Comparison of ENCODE assay signal across 10 mouse cellular contexts in the genomic region with DNA sequence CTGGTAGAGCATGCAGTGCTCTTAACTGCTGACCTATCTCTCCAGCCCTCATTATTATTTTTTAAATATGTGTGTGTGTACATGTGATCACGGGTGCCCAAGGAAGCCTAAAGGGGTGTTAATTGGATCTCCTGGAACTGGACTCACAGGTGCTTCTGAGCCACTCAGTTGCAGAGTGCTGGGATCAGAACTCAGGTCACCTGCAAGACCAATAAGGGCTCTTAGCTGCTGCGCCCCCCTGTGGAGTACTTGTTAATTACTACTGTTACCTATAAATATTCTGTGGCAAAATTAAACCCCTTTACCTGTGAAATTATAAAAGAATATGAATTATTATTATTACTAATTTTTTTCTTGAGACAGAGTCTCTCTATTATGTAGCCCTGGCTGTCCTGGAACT. TPM values are rescaled to one million over a fixed set of nuclear protein-coding genes. Genes with fewer than 3 reads are reported as not detected.
DNase-seq lines count a peak whose midpoint lies in the region; ATAC-seq and TF ChIP-seq lines count a peak whose summit lies in the region.
"Had no signal": no experiment of that assay in that cellular context is flagged by ENCODE, and none has a peak within 500 bp of the region (broad histone marks: within the 10 kb centered on the region; RNA-seq: fewer than 3 reads in every experiment).

No protein-coding gene starts in this region.

- H3K36me3 ChIP-seq in lung, embryonic 14.5 days (ENCODE audit: insufficient read depth): peaks cover 8% of the 10 kb centered on the region; the same call in 1 of the 2 replicates

- peak; percentile 45 for DNase-seq in gastrocnemius, adult 18-20 months (ENCODE audit: low spot score)
- no peak for DNase-seq in gastrocnemius, adult 8-10 months (ENCODE audit: low spot score in 2 of 2)
- peak; percentile 26 for DNase-seq in urinary bladder, postnatal 25 days (ENCODE audit: low spot score)
- DNase-seq in urinary bladder, postnatal 36 days (ENCODE audit: low spot score in 2 of 2): no peak
- peak; percentile 45 for DNase-seq in lung, embryonic 14.5 days
- DNase-seq in layer of hippocampus, adult 9-10 months (ENCODE audit: low spot score): no peak
- no peak for DNase-seq in gastrocnemius, postnatal 14 days
- DNase-seq in adrenal gland, adult 18-20 months (ENCODE audit: low spot score in 2 of 2): no peak
- DNase-seq: cerebellum, adult 11-12 months; heart, postnatal 36 days had no signal

- no peaks in the 10 kb centered on the region for H3K9me3 ChIP-seq in lung, embryonic 14.5 days (ENCODE audit: low read depth, low read length)

- no peaks in the 10 kb centered on the region for H3K27me3 ChIP-seq in lung, embryonic 14.5 days (ENCODE audit: insufficient read depth, low read length)

- intact Hi-C loops in gastrocnemius, postnatal 14 days (cut with DNase I; ENCODE audit: low total_unique reads): no loop called here

- no peaks in the 10 kb centered on the region for H3K4me1 ChIP-seq in lung, embryonic 14.5 days (ENCODE audit: insufficient read depth)

- no peak overlapping the region for H3K9ac ChIP-seq in lung, embryonic 14.5 days

- ATAC-seq in lung, embryonic 14.5 days (ENCODE audit: insufficient read depth): no peak

- H3K4me2 ChIP-seq in lung, embryonic 14.5 days: no peak overlapping the region

- WGBS in lung, embryonic 14.5 days: 52% methylated on average over 2 of the region's 2 CpGs

- no peak overlapping the region for H3K4me3 ChIP-seq in lung, embryonic 14.5 days (ENCODE audit: low read depth, low read length)

- TF ChIP-seq CTCF in lung, embryonic 14.5 days (IDR thresholded peaks at IDR 0.05; ENCODE audit: low read depth): peak; percentile 37; the same call in 1 of the 2 replicates

- no peak overlapping the region for H3K27ac ChIP-seq in lung, embryonic 14.5 days (ENCODE audit: low read depth)

RNA-seq across cellular contexts. Expression of gene Anapc16, which starts 2.3 kb away (rescaled TPM):
- total RNA-seq in gastrocnemius, adult 18-20 months (2021): 10 to 100 TPM; 43.7 to 43.9 TPM
- total RNA-seq in gastrocnemius, adult 8-10 months (2022): 10 to 100 TPM; 39.3 to 51.5 (median 43.3) TPM
- 108 and 109 TPM in 2 replicates for polyA plus RNA-seq in lung, embryonic 14.5 days (2014; fragmentation: Nextera tagmentation; extraction: Ambion mirVana)
- total RNA-seq in gastrocnemius, postnatal 14 days (2021): 10 to 100 TPM; 35.6 to 47.3 TPM
- 10 to 100 TPM; 54.7 to 85.8 TPM for total RNA-seq in adrenal gland, adult 18-20 months (2021)

RNA-seq across cellular contexts. Expression of gene Ascc1, which starts 2.7 kb away (rescaled TPM):
- 10 to 100 TPM; 14.2 to 15.3 TPM for total RNA-seq in gastrocnemius, adult 18-20 months (2021)
- total RNA-seq in gastrocnemius, adult 8-10 months (2022): 10 to 100 TPM; 13.9 to 18.9 (median 14.3) TPM
- polyA plus RNA-seq in lung, embryonic 14.5 days (2014; fragmentation: Nextera tagmentation; extraction: Ambion mirVana): 34.7 and 35.3 TPM in 2 replicates
- total RNA-seq in gastrocnemius, postnatal 14 days (2021): 10 to 100 TPM; 11.2 to 13.2 TPM
- 10 to 100 TPM; 26.1 to 33.7 TPM for total RNA-seq in adrenal gland, adult 18-20 months (2021)

RNA-seq across cellular contexts. Expression of gene Ddit4, which starts 53.6 kb away (rescaled TPM):
- 100 to 1,000 TPM in 1 of 2 experiments, 1 to 10 TPM in 1; 8.1 to 202 TPM for total RNA-seq in gastrocnemius, adult 18-20 months (2021)
- 10 to 100 TPM in 2 of 4 experiments, 1 to 10 TPM in 2; 4.7 to 45.4 (median 9.4) TPM for total RNA-seq in gastrocnemius, adult 8-10 months (2022)
- polyA plus RNA-seq in lung, embryonic 14.5 days (2014; fragmentation: Nextera tagmentation; extraction: Ambion mirVana): 3.0 and 3.5 TPM in 2 replicates
- total RNA-seq in gastrocnemius, postnatal 14 days (2021): 10 to 100 TPM; 15.4 to 70.6 TPM
- total RNA-seq in adrenal gland, adult 18-20 months (2021): 10 to 100 TPM; 29.5 to 69.3 TPM

Comparison
In these comparisons a context has a peak if more than half of its experiments do, and no peak if none do; other contexts are left out.
1. DNase-seq: peak in gastrocnemius, adult 18-20 months (single experiment), urinary bladder, postnatal 25 days (single experiment) and lung, embryonic 14.5 days (single experiment); none in gastrocnemius, adult 8-10 months (0 of 2), urinary bladder, postnatal 36 days (0 of 2), layer of hippocampus, adult 9-10 months (single experiment), gastrocnemius, postnatal 14 days (single experiment) and adrenal gland, adult 18-20 months (0 of 2).